In genomic region chr16:18624641-18625040, GRCm38 (mm10) we compare ENCODE assay signal across 20 mouse cellular contexts. TPM values are rescaled to one million over a fixed set of nuclear protein-coding genes. Genes with fewer than 3 reads are reported as not detected.
DNase-seq lines count a peak whose midpoint lies in the region.
"Had no signal": no experiment of that assay in that cellular context is flagged by ENCODE, and none has a peak within 500 bp of the region (broad histone marks: within the 10 kb centered on the region; RNA-seq: fewer than 3 reads in every experiment).

No protein-coding gene starts in this region.

- DNase-seq in cerebellum, adult 11-12 months, result peak; percentile 56
- DNase-seq in cerebellum, adult 9-10 months, result no peak
- peak; percentile 21 to 24 for DNase-seq in layer of hippocampus, adult 8-10 months (ENCODE audit: low spot score in 2 of 2)
- DNase-seq in layer of hippocampus, postnatal 14 days (ENCODE audit: low spot score in 2 of 2), result no peak
- peak; percentile 38 for DNase-seq in right cerebral cortex, postnatal 25 days
- no peak for DNase-seq in right cerebral cortex, postnatal 36 days (ENCODE audit: low spot score in 2 of 2)
- DNase-seq in Muller cell, postnatal 12 days (ENCODE audit: inconsistent ontology term), result no peak
- DNase-seq: adrenal gland, adult 2 months; adrenal gland, postnatal 36 days; gastrocnemius, postnatal 14 days; heart, postnatal 14 days; kidney, adult 11 months; kidney, postnatal 14 days; retina, postnatal 1 day; right cerebral cortex, postnatal 14 days; spleen, adult 18-20 months; thymus, postnatal 25 days had no signal

RNA-seq across cellular contexts. Expression of gene Gm49601, which starts 1.6 kb away (rescaled TPM):
- 100 to 1,000 TPM; 169 to 200 (median 179) TPM for total RNA-seq in layer of hippocampus, adult 8-10 months (2022)
- 100 to 1,000 TPM; 138 to 159 TPM for total RNA-seq in layer of hippocampus, postnatal 14 days (2021)

RNA-seq across cellular contexts. Expression of gene Gp1bb, which starts 2.4 kb away (rescaled TPM):
- total RNA-seq in layer of hippocampus, adult 8-10 months (2022), result 1 to 10 TPM in 1 of 4 experiments, under 1 TPM in 1, not detected in 2; 0.63 to 1.4 TPM
- total RNA-seq in layer of hippocampus, postnatal 14 days (2021), result 1 to 10 TPM; 2.1 to 3.0 TPM
- total RNA-seq: adrenal gland, adult 2 months; gastrocnemius, postnatal 14 days; granulocyte monocyte progenitor cell, adult 5-6 weeks; monocyte, adult 5-6 weeks had no signal

RNA-seq across cellular contexts. Expression of gene Sept5, which starts 5.1 kb away (rescaled TPM):
- 100 to 1,000 TPM; 499 to 528 (median 503) TPM for total RNA-seq in layer of hippocampus, adult 8-10 months (2022)
- 100 to 1,000 TPM; 605 to 622 TPM for total RNA-seq in layer of hippocampus, postnatal 14 days (2021)

RNA-seq across cellular contexts. Expression of gene Tbx1, which starts 34.2 kb away (rescaled TPM):
- 1 to 10 TPM in 3 of 4 experiments, under 1 TPM in 1; 0.70 to 1.7 (median 1.3) TPM for total RNA-seq in layer of hippocampus, adult 8-10 months (2022)
- total RNA-seq in layer of hippocampus, postnatal 14 days (2021), result 1 to 10 TPM; 1.2 to 1.5 TPM
- total RNA-seq: granulocyte monocyte progenitor cell, adult 5-6 weeks; megakaryocyte progenitor cell, adult 5-6 weeks; monocyte, adult 5-6 weeks had no signal

Comparison
In these comparisons a context has a peak if more than half of its experiments do, and no peak if none do; other contexts are left out.
1. DNase-seq: peak in cerebellum, adult 11-12 months (single experiment), layer of hippocampus, adult 8-10 months (2 of 2) and right cerebral cortex, postnatal 25 days (single experiment); none in cerebellum, adult 9-10 months (single experiment), layer of hippocampus, postnatal 14 days (0 of 2), right cerebral cortex, postnatal 36 days (0 of 2) and Muller cell, postnatal 12 days (single experiment).